Mouse (Mus musculus) frontal cortex, adult (tissue): Measurements from ENCODE around the gene Cd55.
"Not testable (repeated sequence)": the region's sequence is repeated elsewhere in the genome, so short reads cannot be mapped to it uniquely, and the experiment has no call there.

Experiments
- ATAC-seq: cut with Nextera tagmentation; 2 replicates; pipeline ENCODE4 v1.9.2; 2017; ENCODE audit warnings: mild to moderate bottlenecking, moderate library complexity, mixed read lengths; ENCODE audit not compliant: low TSS enrichment

Gene Cd55

DNA sequence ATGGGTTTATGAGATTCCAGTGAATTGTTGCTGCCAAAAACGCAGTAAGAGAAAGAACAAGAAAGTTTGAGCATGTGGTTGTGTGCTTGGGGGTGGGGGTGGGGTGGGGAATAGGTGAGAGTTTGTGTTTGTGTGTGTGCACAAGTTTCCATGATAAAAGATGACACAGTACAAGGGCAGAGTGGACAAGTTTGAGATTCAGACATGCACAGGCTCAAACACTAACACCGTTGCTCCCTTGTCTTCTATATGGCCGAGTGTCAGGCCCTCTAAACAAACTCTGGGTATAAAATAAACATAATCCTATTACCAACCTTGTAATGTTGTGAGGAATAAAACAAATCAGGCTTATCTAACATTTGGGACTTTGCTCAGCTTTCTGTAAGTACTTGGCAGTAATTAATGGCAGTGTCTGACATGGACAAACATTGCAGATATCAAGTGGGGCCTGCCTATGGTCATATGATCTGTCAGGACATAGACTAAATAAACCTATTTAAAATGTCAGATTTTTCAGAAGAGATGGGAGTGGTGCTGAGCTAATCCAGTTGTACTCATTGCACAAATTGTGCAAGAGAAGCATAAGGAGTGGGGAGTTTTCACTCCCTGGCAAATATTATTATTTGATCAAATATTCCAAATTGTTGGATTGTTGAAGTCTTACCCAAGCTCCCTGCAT lies 35.2 kb downstream of the Cd55 start:
- not testable (repeated sequence) for ATAC-seq

DNA sequence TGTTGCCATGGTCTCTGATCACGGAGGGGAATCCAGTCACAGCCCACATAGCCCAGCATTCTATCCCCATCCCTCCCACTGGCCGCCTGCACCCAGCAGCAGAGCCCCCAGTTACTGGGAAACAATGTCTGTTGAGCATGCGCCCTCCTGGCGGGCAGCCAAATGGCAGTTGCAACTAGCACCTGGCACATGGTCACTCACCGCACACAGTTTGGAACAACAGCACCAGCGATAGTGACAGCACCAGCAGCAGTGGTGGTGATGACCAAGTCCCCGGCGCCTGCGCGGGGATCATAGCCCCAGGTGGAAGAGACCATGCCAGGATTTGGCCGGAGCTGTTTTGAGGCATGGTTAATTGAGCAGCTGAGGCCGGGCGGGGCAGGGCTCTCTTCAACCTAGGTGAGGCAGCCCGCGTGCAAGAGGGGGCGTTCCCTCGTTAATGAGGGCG lies 39.9 kb downstream of the Cd55 start, which contains the start of gene Cd55b:
TSS of gene Cd55b (minus strand) at position 346 of the 448 bp plus-strand sequence.
- no peak for ATAC-seq

DNA sequence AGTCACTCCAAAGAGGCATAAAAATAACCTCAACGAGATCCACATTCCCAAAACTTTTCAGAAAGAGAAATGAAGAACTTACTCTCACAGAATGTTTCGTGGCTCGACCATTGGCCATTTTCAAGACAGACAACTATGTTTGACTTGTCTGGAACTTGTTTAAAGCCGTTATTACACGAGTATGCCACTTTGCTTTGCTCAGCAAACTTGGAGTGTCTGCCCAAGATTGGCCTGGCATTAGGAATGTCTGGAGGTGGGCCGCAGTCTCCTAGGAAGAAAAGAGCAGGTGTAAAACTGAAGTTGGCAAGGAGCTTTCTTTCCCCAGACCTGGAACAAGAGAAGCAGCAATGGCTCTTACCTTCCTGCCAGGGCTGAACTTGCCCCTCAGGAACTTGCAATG lies 40.5 kb downstream of the Cd55 start:
- ATAC-seq: not testable (repeated sequence)

DNA sequence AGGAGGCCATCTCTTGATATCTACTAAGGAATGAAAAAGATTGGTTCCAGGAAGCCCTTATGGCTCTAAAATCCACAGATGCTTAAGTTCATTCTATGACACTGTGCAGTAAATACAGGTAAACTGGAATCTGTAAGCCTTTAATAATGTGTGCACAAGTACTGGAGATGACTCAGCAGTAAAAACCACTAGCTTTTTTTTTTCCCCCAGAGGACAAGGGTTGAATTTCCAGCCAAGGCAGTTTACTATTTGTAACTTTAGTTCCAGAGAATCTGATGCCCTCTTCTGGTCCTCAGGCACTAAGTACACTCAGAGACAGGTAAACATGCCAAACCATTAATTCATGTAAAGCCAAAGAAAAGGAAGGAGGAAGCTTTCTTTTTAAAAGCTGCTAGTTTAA lies 65.4 kb downstream of the Cd55 start:
- not testable (repeated sequence) for ATAC-seq
